Mouse (Mus musculus): ENCODE measurements at regions not wholly inside any gene's neighbourhood (a gene's known extent, or its start where the extent isn't known, plus 50 kb on each side); places are given as distances from the start of the nearest gene placed in this dataset.

DNA sequence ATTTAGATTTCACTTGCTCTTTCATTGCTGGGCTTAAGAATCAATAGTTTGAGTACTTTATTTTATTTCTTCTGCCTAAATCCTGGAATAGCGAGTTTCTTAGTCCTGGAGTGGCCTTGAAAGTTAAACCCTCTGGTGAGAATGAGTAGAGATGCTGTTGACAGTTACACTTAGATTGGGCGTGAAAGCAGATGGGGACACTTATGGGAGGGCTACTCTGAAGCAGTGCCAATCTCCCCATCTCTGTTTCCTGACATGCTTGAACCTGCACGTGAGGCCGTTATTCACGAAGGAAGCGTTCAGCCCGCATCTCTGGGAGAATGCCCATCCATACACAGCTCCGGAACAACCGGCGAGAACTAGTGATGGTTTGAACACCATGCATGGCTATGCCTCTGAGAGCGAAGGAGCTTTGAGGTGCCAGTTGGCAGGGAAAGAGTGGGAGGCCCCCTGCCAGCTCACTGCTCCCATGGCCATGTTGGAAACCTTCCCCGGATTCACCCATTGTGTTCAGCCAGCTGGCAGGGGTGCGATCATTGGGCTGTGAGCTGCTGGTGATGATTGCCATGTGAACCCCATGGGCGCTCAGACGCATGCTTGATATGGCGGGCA, 792.2 kb upstream of the Got2 start:
- peak; percentile 3 to 7 for DNase-seq (ENCODE audit: low spot score in 2 of 2)

DNA sequence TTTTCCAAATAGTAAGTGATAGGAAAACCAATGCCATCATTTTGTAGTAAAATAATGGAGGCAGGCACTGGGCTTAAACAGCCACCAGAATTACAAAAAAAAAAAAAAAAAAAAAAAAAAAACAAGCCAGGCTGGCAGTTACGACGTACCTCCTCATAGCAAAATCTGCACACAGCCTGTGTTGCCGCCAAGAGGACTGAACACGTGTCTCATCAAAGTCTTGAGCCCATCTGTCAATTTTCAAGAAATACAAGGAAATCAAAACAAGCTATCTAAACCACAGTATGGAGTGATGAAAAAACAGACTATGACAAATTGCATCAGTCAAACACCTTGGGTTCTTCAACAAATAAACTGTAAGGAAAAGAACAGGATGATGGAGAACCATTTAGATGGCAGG, 791.2 kb upstream of the Got2 start:
- no peak for DNase-seq (ENCODE audit: low spot score in 2 of 2)

DNA sequence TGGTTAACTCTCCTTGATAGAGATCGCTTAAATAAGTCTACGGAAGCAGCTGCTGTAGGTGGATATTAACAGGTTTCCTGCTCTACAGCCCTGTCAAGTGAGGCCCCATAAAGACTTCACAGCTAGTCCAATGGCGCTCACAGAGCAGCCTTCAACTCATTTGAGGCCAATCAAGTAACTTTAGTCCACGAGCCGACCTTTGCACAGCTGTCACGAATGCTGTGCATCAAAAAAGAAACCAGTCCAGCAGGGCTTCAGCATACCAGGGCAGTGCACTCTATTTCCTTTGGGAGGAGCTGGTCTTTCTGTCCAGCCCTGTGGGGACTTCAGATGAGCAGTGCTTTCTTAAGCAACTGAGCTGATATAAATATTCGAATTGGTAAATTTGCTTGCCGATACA, 786.4 kb upstream of the Got2 start:
- DNase-seq (ENCODE audit: low spot score in 2 of 2), result no peak

DNA sequence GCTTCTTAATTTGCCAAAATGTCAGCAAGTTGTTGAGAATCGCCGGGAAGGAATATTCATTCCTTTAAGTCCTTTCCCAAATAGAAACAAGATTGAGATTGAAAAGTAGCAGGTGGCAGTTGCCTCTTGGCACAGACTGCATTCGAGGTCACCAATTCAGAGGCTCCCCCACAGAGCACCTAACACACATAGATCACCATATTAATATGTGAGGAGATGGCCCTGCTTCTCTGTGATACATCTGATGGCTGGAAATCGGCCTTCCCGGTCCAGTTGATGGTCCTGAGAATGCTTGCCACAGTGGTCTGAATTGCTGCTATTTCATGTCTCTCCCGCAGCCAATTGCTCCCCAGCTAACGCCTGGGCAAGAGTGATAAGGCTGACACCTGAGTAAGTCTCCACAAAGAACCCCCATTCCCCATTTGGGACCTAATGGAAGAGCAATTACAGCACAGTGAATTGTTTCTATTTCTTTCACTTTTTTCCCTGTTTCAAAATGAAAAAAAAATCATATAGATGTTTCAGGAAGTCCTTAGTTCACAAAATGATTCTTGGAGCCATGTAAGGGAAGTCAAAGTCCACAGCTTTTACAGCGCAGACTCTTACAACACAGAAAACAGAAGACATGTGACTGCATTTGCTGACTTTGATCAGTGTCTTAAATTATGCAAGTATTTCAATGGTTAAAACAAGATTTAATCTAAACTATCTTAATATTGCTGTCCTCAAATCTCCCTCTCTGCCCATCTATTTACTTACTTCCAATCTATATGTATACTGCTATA, 768.3 kb upstream of the Got2 start:
- DNase-seq (ENCODE audit: low spot score in 2 of 2), result no peak

DNA sequence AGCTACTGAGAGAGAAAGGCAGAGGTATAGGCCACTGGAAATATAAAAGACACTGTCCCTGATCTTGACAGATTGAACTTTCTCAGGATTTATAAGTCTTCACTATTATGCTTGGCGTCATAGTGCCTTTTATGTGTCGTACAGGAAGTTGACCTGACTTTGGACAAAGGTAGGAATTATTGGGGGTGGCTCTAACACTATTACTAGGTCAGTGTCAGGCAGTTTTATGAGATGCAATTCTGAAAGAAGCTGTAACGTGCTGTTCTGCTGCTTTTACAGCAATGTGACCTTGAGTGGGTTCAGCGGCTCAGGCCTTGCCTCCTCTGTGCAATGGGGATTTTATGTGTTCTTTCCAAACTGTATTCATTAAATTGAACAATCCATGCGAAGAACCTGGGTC, 759.4 kb upstream of the Got2 start:
- no peak for DNase-seq (ENCODE audit: low spot score in 2 of 2)
